Mouse (Mus musculus) monocyte, adult 2 months (primary cell): ENCODE measurements around the gene Asic3.
A peak's percentile ranks its signal among the peaks of the same experiment; 100 is the strongest.

Experiments
- DNase-seq, 2 experiments: peaks; one replicate each; pipeline ENCODE4 v3.0.0; 2022; ENCODE audit warnings: low spot score in 2 of 2, low read depth in 1 of 2

Asic3 gene

DNA sequence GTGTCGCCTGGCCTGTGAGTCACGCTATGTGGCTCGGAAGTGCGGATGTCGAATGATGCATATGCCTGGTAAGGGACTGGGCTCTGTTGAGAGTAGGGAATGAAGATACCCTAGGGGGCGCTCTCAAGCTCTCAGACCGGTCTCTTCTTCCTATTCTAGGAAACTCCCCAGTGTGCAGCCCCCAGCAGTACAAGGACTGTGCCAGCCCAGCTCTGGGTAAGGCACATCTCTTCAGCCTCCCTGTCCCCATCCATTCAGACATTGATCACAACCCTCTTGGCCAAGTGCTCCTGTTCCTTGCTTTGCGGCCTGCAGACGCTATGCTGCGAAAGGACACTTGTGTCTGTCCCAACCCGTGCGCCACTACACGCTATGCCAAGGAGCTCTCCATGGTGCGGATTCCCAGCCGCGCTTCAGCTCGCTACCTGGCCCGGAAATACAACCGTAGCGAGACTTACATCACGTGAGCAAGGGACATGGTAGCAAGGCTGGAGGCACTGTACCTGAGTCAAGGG lies 3.1 kb downstream of the Asic3 start:
- DNase-seq, result peak in 1 of 2 experiments; percentile 46

GRCm38 (mm10) chr5:24417587-24417986 lies 4.4 kb downstream of the Asic3 start:
- no peak for DNase-seq

- DNase-seq, result no peak
Measured at GRCm38 (mm10) chr5:24420381-24420780, 7.2 kb downstream of the Asic3 start.

DNA sequence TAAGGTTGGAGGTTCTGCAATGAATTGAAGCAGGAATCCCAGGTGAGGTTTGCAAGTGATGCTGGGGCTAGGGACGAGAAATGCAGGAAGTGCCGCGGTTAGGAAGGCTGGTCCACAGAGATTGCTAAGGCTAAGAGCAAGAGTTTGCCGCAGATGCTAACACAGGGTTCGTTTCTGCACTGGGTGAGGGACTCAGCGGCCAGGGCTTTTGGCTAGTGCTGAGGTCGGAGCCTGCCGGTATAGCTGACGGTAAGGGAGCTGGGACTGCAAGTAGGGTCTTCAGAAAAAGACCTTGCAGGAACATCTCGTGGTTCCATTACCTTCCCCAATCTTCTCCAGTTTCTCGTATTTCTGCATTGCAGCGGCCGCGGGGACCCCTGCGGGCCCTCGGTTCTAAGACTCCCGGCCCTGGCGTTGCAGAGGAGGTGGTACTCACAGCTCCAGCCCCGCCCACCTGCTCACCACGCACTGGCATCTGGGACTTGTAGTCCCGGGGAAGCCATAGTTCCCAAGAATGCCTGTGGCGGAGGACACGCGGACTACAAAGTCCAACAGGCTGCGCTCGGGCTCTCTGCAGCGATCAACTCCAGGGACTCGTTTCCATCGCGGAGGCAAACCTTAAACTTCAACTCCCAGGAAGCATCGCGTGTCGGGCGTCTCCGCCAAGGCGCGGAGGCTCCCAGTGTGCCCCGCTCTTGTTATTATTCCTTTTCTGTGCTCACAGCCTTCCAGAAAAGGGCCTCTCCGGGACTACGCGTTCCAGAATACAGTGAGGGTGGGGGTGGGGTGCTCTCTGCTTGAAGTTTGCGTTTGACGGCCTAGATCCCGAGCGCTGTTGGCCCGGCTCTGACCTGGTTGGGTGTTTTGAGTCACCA lies 10.2 kb downstream of the Asic3 start, which contains the start of the genes Cdk5 and Slc4a2:
Cdk5 (minus strand) TSS at position 402 of the 875 bp plus-strand sequence.
Slc4a2 (plus strand) TSS at position 709 of the 875 bp plus-strand sequence.
- peak; percentile 90 to 94 for DNase-seq

GRCm38 (mm10) chr5:24424004-24424781 lies 11.0 kb downstream of the Asic3 start:
- DNase-seq, result peak in 1 of 2 experiments; percentile 43

DNA sequence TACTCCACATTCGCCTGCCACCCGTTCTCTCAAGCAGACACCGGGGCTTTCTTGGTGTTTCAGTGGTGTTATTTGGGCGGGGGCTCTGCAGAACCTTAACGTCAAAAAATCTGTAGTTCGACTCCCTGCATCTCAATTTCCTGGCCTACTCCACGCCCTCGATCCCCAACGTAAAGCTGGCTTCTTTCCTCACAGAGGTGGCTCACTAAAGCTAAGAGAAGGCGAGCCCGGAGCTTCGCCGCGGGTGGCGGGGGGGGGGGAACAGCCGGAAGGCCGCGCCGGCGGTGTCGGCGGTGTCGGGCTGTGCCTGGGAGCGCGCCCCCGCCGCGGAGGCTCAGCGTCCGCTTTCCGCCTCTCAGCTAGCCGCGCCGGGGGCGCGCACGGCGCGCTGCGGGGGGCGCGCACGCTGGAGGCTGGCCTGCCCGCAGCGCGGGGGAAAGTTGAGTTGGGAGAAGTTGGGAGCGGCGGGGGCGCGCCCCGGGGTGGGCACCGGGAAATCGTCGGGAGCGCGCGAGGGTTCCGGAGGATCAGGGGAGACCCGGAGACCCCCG lies 11.7 kb downstream of the Asic3 start:
- DNase-seq, result peak in 1 of 2 experiments; percentile 64

DNA sequence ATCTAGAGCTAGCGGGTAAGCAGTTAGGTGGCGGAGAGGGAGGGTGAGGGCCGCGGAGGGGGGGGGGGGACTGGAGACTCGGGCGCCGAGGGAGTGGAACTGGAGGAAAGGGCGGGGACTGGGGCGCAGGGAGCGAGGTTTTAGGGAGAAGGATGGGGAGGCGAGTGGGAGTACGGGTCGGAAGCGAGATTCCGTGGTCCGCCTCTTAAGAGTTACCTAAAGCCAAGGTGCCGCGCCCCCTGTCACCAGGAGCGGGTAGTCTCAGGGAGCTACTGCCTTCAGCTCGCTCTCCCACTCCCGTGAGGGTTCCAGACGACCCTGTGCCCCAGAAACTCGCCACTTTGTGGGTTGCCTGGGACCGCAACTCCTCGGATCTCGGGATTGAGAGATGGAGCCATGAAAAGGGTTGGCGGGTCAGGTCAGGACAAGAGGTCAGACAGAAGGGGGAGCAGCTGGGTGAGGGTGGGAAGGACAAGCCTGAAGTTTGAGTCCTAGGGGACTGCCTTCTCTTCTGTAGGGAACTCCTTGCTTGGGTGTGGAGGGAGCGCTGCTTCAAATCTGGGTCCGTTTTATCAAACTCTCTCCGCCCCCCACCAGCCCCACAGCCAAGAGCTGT lies 12.3 kb downstream of the Asic3 start:
- no peak for DNase-seq

- no peak for DNase-seq
Measured at GRCm38 (mm10) chr5:24426037-24426432, 12.8 kb downstream of the Asic3 start.

DNA sequence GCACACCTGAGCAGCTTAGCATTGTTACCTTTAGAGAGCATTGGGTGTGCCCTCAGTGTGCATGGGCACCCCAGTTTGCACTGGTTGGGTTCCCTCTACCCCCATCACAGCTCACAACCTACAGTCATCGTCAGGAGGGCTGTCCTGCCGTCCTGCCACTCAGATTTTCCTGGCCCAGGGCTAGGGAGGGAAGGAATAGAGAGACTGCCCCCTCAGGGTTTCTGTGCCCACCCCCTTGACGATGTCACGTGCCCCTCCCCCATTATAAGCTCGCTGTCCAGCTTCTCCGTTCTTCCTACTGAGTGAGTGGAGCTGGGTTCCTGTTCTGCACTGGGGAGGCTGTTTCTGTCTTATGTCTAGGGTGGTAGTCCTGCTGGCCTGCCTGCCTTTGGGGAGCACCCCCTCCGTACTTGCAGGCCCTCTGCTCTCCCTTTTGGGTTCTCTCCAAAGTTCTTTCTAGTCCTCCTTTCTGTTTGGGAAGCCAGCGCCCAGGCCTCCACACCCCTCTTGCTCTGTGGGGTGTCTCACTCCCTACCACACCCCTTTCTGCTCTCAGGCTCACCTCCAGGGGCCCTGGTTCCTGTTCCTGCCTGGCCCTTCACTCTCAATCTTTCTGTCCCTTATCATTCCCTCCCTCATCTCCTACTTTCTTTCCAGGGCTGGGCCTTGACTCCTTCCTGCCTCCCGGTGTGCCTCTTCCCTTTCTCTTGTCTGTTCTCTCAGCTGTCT lies 13.5 kb downstream of the Asic3 start:
- DNase-seq, result no peak

DNA sequence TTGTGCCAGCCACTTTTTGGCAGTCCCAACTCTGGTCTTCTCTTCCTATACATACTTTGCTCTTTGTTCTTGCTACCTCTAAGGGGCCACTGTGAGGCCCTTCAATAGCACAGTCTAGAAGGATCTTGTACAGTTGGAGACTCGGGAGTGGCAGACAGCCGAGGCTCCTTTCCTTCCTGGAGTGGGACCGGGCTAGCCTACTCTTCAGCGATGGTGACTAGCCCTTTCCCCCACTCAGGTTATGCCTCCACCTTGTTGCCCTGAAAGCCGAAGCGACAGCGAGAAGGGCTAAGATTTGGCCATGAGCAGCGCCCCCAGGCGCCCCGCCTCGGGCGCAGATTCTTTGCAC lies 14.1 kb downstream of the Asic3 start:
- no peak for DNase-seq

GRCm38 (mm10) chr5:24427981-24428402 lies 14.8 kb downstream of the Asic3 start:
- DNase-seq, result no peak

DNA sequence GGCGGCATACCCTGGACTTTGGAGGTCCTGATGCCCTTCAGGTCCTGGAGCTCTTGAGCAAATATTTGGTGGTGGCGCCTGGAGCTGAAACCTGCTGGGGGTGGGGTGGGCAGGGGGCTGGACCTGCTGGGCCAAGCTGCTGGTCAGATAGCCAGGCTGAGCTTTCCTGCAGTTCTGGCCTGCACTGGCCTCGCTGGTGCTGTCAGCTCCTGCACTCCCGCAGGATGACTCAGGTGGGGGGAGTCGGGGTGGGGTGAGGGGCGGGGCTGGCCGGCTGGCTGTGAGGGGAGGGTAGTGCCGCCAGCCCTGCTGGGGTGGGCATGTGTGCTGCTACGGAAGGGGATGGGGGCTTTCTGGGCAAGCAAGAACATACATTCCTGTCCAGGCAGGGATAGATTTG lies 15.4 kb downstream of the Asic3 start:
- DNase-seq, result no peak

GRCm38 (mm10) chr5:24433993-24434392 lies 20.8 kb downstream of the Asic3 start:
- DNase-seq, result no peak

GRCm38 (mm10) chr5:24441187-24441586 lies 28.0 kb downstream of the Asic3 start:
- no peak for DNase-seq

GRCm38 (mm10) chr5:24442029-24442428 lies 28.8 kb downstream of the Asic3 start:
- DNase-seq, result no peak

GRCm38 (mm10) chr5:24443204-24443603 lies 30.0 kb downstream of the Asic3 start:
- no peak for DNase-seq

DNA sequence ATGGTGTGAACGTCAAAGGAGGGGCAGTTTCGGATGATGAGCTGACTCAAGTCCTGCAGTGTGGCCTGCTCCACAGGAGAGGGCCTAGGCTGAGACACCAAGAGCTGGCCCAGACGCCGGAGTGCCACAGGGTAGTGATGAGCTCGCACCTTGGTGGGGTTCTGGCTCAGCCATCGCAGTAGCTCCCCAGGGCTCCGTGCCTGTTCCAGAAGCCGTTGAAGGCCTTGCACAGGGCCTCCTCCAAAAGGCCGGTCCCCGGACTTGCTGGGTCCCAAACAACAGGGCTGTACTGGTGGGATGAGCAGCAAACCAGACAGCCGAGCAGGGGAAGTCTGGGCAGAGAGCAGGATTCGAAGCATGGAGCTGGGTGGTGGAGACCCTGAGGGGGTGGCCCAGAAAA lies 30.7 kb downstream of the Asic3 start:
- no peak for DNase-seq

GRCm38 (mm10) chr5:24444746-24445427 lies 31.7 kb downstream of the Asic3 start, which contains the start of gene Fastk:
Gene Fastk, minus strand, starts transcription at chr5:24445287.
- peak; percentile 57 to 74 for DNase-seq

DNA sequence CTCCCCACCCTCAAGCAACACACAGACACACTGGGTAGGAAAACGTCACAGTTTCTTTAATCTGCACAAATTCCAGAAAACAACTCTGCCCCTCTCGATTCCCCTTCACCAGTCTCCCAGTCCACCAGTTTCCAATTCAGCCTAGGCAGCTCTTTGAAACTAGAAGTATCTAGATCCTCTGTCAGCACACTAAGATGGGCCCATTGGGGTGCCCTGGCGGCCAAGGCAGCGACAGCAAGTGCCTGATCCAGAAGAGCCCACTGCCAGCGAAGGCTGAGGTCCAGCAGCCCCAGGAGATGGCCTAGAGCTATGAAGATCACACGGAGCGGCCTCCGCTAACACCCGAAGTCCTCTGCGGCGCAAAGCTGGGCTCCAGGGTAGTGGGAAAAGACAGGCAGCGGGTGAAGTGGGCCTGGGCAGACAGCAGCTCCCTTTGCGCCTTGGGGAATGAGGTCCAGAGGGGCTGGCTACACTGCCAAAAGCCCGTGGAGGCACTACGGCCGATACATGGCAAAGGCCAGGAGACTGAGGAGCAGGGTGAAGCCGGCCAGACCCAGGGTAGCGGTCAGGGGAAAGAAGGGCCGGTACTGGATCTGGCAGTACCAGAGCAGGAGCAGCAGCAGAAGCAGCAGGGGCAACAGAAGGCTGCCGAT lies 32.4 kb downstream of the Asic3 start:
- DNase-seq, result no peak
